Mouse (Mus musculus) midbrain, postnatal 0 days (tissue): ENCODE results near the gene Atp6v0e. TPM values are rescaled to one million over a fixed set of nuclear protein-coding genes. Genes with fewer than 3 reads are reported as not detected.

Source experiments
- ATAC-seq: fragments of 200-750 bp; cut with Nextera tagmentation; 2 replicates; pipeline ENCODE4 v1.8.0; 2017; ENCODE audit warnings: moderate number of reproducible peaks, mild to moderate bottlenecking, moderate TSS enrichment, moderate library complexity; ENCODE audit not compliant: low FRiP score
- DNase-seq: peaks from one replicate; pipeline ENCODE4 v3.0.0-alpha.2; 2015; ENCODE audit warnings: low spot score
- H3K27ac ChIP-seq: fragments of 300-500 bp; sonication (generic); 2 replicates; pipeline ENCODE4 v1.5.1; 2014; ENCODE audit warnings: low read depth, mild to moderate bottlenecking, low read length, mixed read lengths
- H3K27me3 ChIP-seq: fragments of 300-500 bp; sonication (generic); 2 replicates; pipeline ENCODE4 v1.6.1; 2014; ENCODE audit warnings: low read length, control low read depth, mixed read lengths; ENCODE audit not compliant: insufficient read depth
- H3K36me3 ChIP-seq: fragments of 300-500 bp; sonication (generic); 2 replicates; pipeline ENCODE4 v1.6.1; 2014; ENCODE audit warnings: low read length, control low read depth, mixed read lengths; ENCODE audit not compliant: insufficient read depth
- H3K4me1 ChIP-seq: fragments of 300-500 bp; sonication (generic); 2 replicates; pipeline ENCODE4 v1.6.1; 2014; ENCODE audit warnings: mild to moderate bottlenecking, control low read depth, antibody characterized with exemption, low read length, mixed read lengths; ENCODE audit not compliant: insufficient read depth
- H3K4me2 ChIP-seq: fragments of 300-500 bp; sonication (generic); 2 replicates; pipeline ENCODE4 v1.6.1; 2014; ENCODE audit warnings: low read depth, mild to moderate bottlenecking, low read length, mixed read lengths; ENCODE audit not compliant: poor library complexity, severe bottlenecking
- H3K4me3 ChIP-seq: fragments of 300-500 bp; sonication (generic); 2 replicates; pipeline ENCODE4 v1.5.1; 2014; ENCODE audit warnings: low read depth, mild to moderate bottlenecking, low read length, moderate library complexity
- H3K9ac ChIP-seq: fragments of 300-500 bp; sonication (generic); replicated peaks from 2 replicates; pipeline ENCODE4 v1.6.1; 2014; ENCODE audit warnings: mild to moderate bottlenecking, low read length, moderate library complexity, mixed read lengths; ENCODE audit not compliant: poor library complexity, severe bottlenecking
- H3K9me3 ChIP-seq: fragments of 300-500 bp; sonication (generic); 2 replicates; pipeline ENCODE4 v1.6.1; 2016; ENCODE audit warnings: low read length, control low read depth
- CTCF ChIP-seq: IDR thresholded peaks from 2 replicates; pipeline ENCODE4 v1.5.1; 2016; ENCODE audit warnings: antibody characterized with exemption, mild to moderate bottlenecking
- WGBS: fragments of 180-500 bp; shearing (Covaris S2); extraction: QIAGEN DNeasy Blood & Tissue Kit; methylation state at CpG from one replicate; pipeline ENCODE4 v1.1.7; 2014; 5-methylcytosine and 5-hydroxymethylcytosine counted together
- polyA plus RNA-seq: library from polyadenylated mRNA; unstranded; fragments of >200 nt; fragmentation: Nextera tagmentation; extraction: Ambion mirVana; gene quantifications from 2 replicates; pipeline ENCODE4 v1.2.1, GENCODE M21; 2015
- total RNA-seq: library from RNA; depleted of rRNA; stranded (reverse); fragments of >200 nt; gene quantifications from 2 replicates; pipeline ENCODE4 v1.2.3, GENCODE M21; 2014

Gene Atp6v0e
- total and polyA plus RNA-seq, 2 experiments from 2014 or later: 80.6 to 85.3 TPM

GRCm38 (mm10) chr17:26650451-26651363, 12.3 kb upstream of the Atp6v0e start:
- DNase-seq: peak; percentile 36
- H3K36me3 ChIP-seq: peaks cover 34% of the 10 kb centered on the region
- 78% methylated on average over 14 of the region's 14 CpGs for WGBS
- H3K4me3 ChIP-seq: no peak overlapping the region
- TF ChIP-seq CTCF: peak; percentile 56
- H3K9me3 ChIP-seq: no peaks in the 10 kb centered on the region
- no peak overlapping the region for H3K4me2 ChIP-seq
- H3K4me1 ChIP-seq: no peaks in the 10 kb centered on the region
- no peak for ATAC-seq
- H3K27me3 ChIP-seq: no peaks in the 10 kb centered on the region
- H3K27ac ChIP-seq: peak overlapping the region; percentile 38
- no peak overlapping the region for H3K9ac ChIP-seq

- Histone ChIP-seq H3K4me2 (no peak overlapping the region), H3K4me3 (no peak overlapping the region), H3K36me3 (peaks cover 22% of the 10 kb centered on the region), H3K27me3 (no peaks in the 10 kb centered on the region), H3K9me3 (no peaks in the 10 kb centered on the region), H3K27ac (no peak overlapping the region), H3K9ac (no peak overlapping the region), H3K4me1 (peaks cover 9% of the 10 kb centered on the region; the same call in 1 of the 2 replicates)
- DNase-seq: no peak
- 37% methylated on average over 20 of the region's 21 CpGs for WGBS
- TF ChIP-seq CTCF: no peak
- no peak for ATAC-seq
Observed at GRCm38 (mm10) chr17:26658854-26659572, 4.0 kb upstream of the Atp6v0e start.

- no peak overlapping the region for H3K4me2 ChIP-seq
- no peak for TF ChIP-seq CTCF
Observed at GRCm38 (mm10) chr17:26659573-26659915, 3.5 kb upstream of the Atp6v0e start.

GRCm38 (mm10) chr17:26660192-26660912, 2.7 kb upstream of the Atp6v0e start:
- H3K9me3 ChIP-seq: no peaks in the 10 kb centered on the region
- no peak overlapping the region for H3K27ac ChIP-seq
- DNase-seq (peak; percentile 88), ATAC-seq (peak; percentile 57; the same call in 1 of the 2 replicates)
- H3K4me1 ChIP-seq: peaks cover 9% of the 10 kb centered on the region; the same call in 1 of the 2 replicates
- H3K4me3 ChIP-seq: no peak overlapping the region
- TF ChIP-seq CTCF: peak; percentile 84
- H3K9ac ChIP-seq: peak overlapping the region; percentile 29; the same call in 1 of the 2 replicates
- H3K4me2 ChIP-seq: peak overlapping the region; percentile 30
- H3K27me3 ChIP-seq: no peaks in the 10 kb centered on the region
- peaks cover 13% of the 10 kb centered on the region for H3K36me3 ChIP-seq
- WGBS: 24% methylated on average over 20 of the region's 21 CpGs

More at GRCm38 (mm10) chr17:26659573-26659915, 3.5 kb upstream of the Atp6v0e start:
- ATAC-seq (no peak), DNase-seq (no peak)
- peaks cover 9% of the 10 kb centered on the region; the same call in 1 of the 2 replicates for H3K4me1 ChIP-seq
- WGBS: 51% methylated on average over 3 of the region's 3 CpGs
- H3K9me3 ChIP-seq: no peaks in the 10 kb centered on the region
- H3K36me3 ChIP-seq: peaks cover 19% of the 10 kb centered on the region
- no peak overlapping the region for H3K27ac ChIP-seq
- H3K27me3 ChIP-seq: no peaks in the 10 kb centered on the region
- no peak overlapping the region for H3K4me3 ChIP-seq
- H3K9ac ChIP-seq: no peak overlapping the region

- Histone ChIP-seq H3K27ac (no peak overlapping the region), H3K4me2 (no peak overlapping the region), H3K9ac (no peak overlapping the region), H3K4me1 (peaks cover 9% of the 10 kb centered on the region; the same call in 1 of the 2 replicates), H3K4me3 (no peak overlapping the region), H3K36me3 (peaks cover 4% of the 10 kb centered on the region; the same call in 1 of the 2 replicates), H3K9me3 (no peaks in the 10 kb centered on the region), H3K27me3 (no peaks in the 10 kb centered on the region)
- DNase-seq (no peak), ATAC-seq (no peak)
- 85% methylated on average over 5 of the region's 5 CpGs for WGBS
- TF ChIP-seq CTCF: no peak
Observed at GRCm38 (mm10) chr17:26662204-26662603, 827 bp upstream of the Atp6v0e start.
